Mouse (Mus musculus): Measurements from ENCODE around the gene Emcn. TPM values are rescaled to one million over a fixed set of nuclear protein-coding genes. Genes with fewer than 3 reads are reported as not detected.

The Emcn gene
- polyA plus RNA-seq, 1 experiment from 2014 or later, result 72.9 TPM

DNA sequence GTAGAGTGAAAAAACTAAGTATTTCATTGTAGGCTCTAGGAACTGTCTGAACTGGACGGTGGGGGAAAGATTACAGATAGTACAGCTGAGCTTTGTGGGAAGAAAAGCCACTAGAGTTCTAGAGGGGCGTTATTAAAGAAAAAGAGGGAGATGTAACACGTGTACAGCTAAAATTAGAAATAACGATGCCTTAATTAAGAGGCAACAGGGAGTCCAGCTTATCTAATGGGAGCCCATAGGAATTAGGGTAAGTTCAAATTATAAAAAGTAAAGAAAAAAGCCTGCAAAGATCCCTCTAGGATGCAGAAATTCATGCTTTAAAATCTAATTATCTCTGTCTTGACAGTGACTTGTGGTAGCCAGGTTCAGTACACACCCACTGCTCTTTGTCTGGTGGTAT lies 15.8 kb downstream of the Emcn start:
- Histone ChIP-seq H3K9ac (ENCODE audit: low read depth, low read length) (no peak overlapping the region), H3K27ac (ENCODE audit: low read depth, low read length) (no peak overlapping the region), H3K27me3 (ENCODE audit: control insufficient read depth, insufficient read depth, low read length) (no peaks in the 10 kb centered on the region), H3K4me3 (ENCODE audit: low read depth, low read length) (no peak overlapping the region), H3K4me2 (no peak overlapping the region), H3K4me1 (ENCODE audit: control insufficient read depth, insufficient read depth, low read length) (no peaks in the 10 kb centered on the region), H3K36me3 (ENCODE audit: control insufficient read depth, insufficient read depth, low read length) (no peaks in the 10 kb centered on the region), H3K9me3 (replicated peaks; ENCODE audit: control insufficient read depth, low read length) (no peaks in the 10 kb centered on the region)
- 75% methylated on average over 4 of the region's 4 CpGs for WGBS (ENCODE audit: insufficient replicate concordance)
- ATAC-seq (replicated peaks; ENCODE audit: insufficient number of reproducible peaks, low FRiP score, low TSS enrichment), result no peak

DNA sequence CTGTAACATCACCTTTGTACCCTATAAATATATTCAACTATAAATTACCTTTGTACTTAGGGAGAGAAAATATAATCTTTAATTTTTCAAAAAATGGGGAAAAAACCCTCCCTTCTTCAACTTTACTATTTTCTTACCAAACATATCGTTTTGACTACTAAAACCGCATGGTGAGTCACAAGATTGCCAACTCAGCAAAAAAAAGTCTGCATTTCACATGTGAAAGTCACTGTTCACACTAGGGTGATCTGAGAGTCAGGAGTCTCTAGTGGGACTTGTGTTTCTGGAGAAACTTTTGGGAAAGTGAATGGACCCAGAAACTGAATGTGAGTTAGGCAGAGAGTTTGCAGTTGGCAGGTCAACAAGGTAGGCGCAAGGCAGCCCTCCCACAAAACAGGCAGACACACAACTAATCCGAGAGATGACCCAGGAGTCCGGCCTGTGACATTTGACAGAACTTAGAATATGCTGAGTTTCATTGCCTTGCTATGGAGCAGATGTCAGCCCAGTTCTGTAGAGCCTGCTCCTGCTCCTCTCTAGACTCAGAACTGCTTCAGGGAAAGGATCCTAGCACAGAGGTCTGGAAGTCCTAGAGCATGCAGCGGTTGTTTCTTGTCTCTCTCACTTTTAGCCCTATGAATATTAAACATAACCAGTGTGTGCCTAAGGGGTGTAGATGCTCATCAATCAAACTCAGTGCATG lies 26.4 kb downstream of the Emcn start:
- Histone ChIP-seq H3K4me2 (no peak overlapping the region), H3K4me3 (ENCODE audit: low read depth, low read length) (no peak overlapping the region), H3K27me3 (ENCODE audit: control insufficient read depth, insufficient read depth, low read length) (no peaks in the 10 kb centered on the region), H3K27ac (ENCODE audit: low read depth, low read length) (no peak overlapping the region), H3K9ac (ENCODE audit: low read depth, low read length) (no peak overlapping the region), H3K36me3 (ENCODE audit: control insufficient read depth, insufficient read depth, low read length) (no peaks in the 10 kb centered on the region), H3K9me3 (replicated peaks; ENCODE audit: control insufficient read depth, low read length) (no peaks in the 10 kb centered on the region), H3K4me1 (ENCODE audit: control insufficient read depth, insufficient read depth, low read length) (no peaks in the 10 kb centered on the region)
- ATAC-seq (replicated peaks; ENCODE audit: insufficient number of reproducible peaks, low FRiP score, low TSS enrichment), result no peak
- WGBS (ENCODE audit: insufficient replicate concordance), result 85% methylated on average over 6 of the region's 6 CpGs

GRCm38 (mm10) chr3:137367826-137368325 lies 27.0 kb downstream of the Emcn start:
- no peak overlapping the region for H3K9ac ChIP-seq (ENCODE audit: low read depth, low read length)
- no peak overlapping the region for H3K4me2 ChIP-seq

GRCm38 (mm10) chr3:137372854-137373253 lies 32.0 kb downstream of the Emcn start:
- Histone ChIP-seq H3K9me3 (replicated peaks; ENCODE audit: control insufficient read depth, low read length) (no peaks in the 10 kb centered on the region), H3K4me1 (ENCODE audit: control insufficient read depth, insufficient read depth, low read length) (no peaks in the 10 kb centered on the region), H3K9ac (ENCODE audit: low read depth, low read length) (no peak overlapping the region), H3K4me3 (ENCODE audit: low read depth, low read length) (no peak overlapping the region), H3K36me3 (ENCODE audit: control insufficient read depth, insufficient read depth, low read length) (no peaks in the 10 kb centered on the region), H3K4me2 (no peak overlapping the region), H3K27me3 (ENCODE audit: control insufficient read depth, insufficient read depth, low read length) (no peaks in the 10 kb centered on the region), H3K27ac (ENCODE audit: low read depth, low read length) (no peak overlapping the region)
- ATAC-seq (replicated peaks; ENCODE audit: insufficient number of reproducible peaks, low FRiP score, low TSS enrichment), result no peak
- 75% methylated on average over 4 of the region's 4 CpGs for WGBS (ENCODE audit: insufficient replicate concordance)

More at GRCm38 (mm10) chr3:137367826-137368325, 27.0 kb downstream of the Emcn start:
- ATAC-seq (replicated peaks; ENCODE audit: insufficient number of reproducible peaks, low FRiP score, low TSS enrichment), result no peak
- 73% methylated on average over 3 of the region's 3 CpGs for WGBS (ENCODE audit: insufficient replicate concordance)
- no peak overlapping the region for H3K4me3 ChIP-seq (ENCODE audit: low read depth, low read length)
- no peak overlapping the region for H3K27ac ChIP-seq (ENCODE audit: low read depth, low read length)
- H3K36me3 ChIP-seq (ENCODE audit: control insufficient read depth, insufficient read depth, low read length), result no peaks in the 10 kb centered on the region
- H3K27me3 ChIP-seq (ENCODE audit: control insufficient read depth, insufficient read depth, low read length), result no peaks in the 10 kb centered on the region
- no peaks in the 10 kb centered on the region for H3K9me3 ChIP-seq (replicated peaks; ENCODE audit: control insufficient read depth, low read length)
- no peaks in the 10 kb centered on the region for H3K4me1 ChIP-seq (ENCODE audit: control insufficient read depth, insufficient read depth, low read length)

GRCm38 (mm10) chr3:137382311-137382710 lies 41.4 kb downstream of the Emcn start:
- Histone ChIP-seq H3K36me3 (ENCODE audit: control insufficient read depth, insufficient read depth, low read length) (no peaks in the 10 kb centered on the region), H3K4me3 (ENCODE audit: low read depth, low read length) (no peak overlapping the region), H3K4me2 (no peak overlapping the region), H3K27ac (ENCODE audit: low read depth, low read length) (no peak overlapping the region), H3K9ac (ENCODE audit: low read depth, low read length) (no peak overlapping the region), H3K27me3 (ENCODE audit: control insufficient read depth, insufficient read depth, low read length) (no peaks in the 10 kb centered on the region), H3K4me1 (ENCODE audit: control insufficient read depth, insufficient read depth, low read length) (no peaks in the 10 kb centered on the region), H3K9me3 (replicated peaks; ENCODE audit: control insufficient read depth, low read length) (no peaks in the 10 kb centered on the region)
- ATAC-seq (replicated peaks; ENCODE audit: insufficient number of reproducible peaks, low FRiP score, low TSS enrichment), result no peak
- WGBS (ENCODE audit: insufficient replicate concordance), result 80% methylated on average over 2 of the region's 2 CpGs

- Histone ChIP-seq H3K36me3 (ENCODE audit: control insufficient read depth, insufficient read depth, low read length) (no peaks in the 10 kb centered on the region), H3K4me1 (ENCODE audit: control insufficient read depth, insufficient read depth, low read length) (no peaks in the 10 kb centered on the region), H3K27me3 (ENCODE audit: control insufficient read depth, insufficient read depth, low read length) (no peaks in the 10 kb centered on the region), H3K4me2 (no peak overlapping the region), H3K9ac (ENCODE audit: low read depth, low read length) (no peak overlapping the region), H3K9me3 (replicated peaks; ENCODE audit: control insufficient read depth, low read length) (no peaks in the 10 kb centered on the region), H3K27ac (ENCODE audit: low read depth, low read length) (no peak overlapping the region), H3K4me3 (ENCODE audit: low read depth, low read length) (no peak overlapping the region)
- ATAC-seq (replicated peaks; ENCODE audit: insufficient number of reproducible peaks, low FRiP score, low TSS enrichment), result no peak
- 60% methylated on average over 11 of the region's 11 CpGs for WGBS (ENCODE audit: insufficient replicate concordance)
Observed at GRCm38 (mm10) chr3:137395588-137395987, 54.7 kb downstream of the Emcn start.

DNA sequence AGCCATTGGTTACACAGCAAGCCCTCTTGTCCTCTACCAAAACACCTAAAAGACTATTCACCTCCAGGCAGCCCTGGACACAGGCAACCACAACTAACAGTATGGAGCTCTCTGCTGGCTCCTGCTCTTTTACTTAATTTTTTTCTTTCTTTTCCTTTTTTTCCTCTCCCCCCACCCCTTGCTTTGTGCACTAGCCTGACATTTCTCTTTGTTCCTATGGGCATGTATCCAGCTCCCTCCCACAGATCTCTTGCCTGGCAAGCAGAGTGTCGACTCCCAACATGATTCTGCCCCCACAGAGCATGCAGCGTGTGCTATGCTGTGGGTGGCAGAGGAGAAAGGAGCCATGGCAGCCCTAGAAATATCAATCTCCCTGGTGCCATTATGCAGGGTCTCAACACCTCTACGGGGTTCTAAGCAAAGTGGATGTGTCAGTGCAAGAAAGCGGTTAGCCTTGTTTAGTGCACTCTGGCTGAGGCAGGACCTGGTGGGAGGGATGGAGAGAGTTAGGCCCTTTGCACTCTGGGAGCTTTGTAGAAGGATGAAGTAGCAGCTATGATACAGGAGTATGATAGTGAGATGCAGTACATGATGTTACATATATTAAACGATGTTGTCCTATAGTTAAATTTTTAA lies 74.7 kb downstream of the Emcn start:
- 74% methylated on average over 5 of the region's 5 CpGs for WGBS (ENCODE audit: insufficient replicate concordance)
- Histone ChIP-seq H3K27me3 (ENCODE audit: control insufficient read depth, insufficient read depth, low read length) (no peaks in the 10 kb centered on the region), H3K9ac (ENCODE audit: low read depth, low read length) (no peak overlapping the region), H3K27ac (ENCODE audit: low read depth, low read length) (no peak overlapping the region), H3K9me3 (replicated peaks; ENCODE audit: control insufficient read depth, low read length) (no peaks in the 10 kb centered on the region), H3K4me3 (ENCODE audit: low read depth, low read length) (no peak overlapping the region), H3K36me3 (ENCODE audit: control insufficient read depth, insufficient read depth, low read length) (no peaks in the 10 kb centered on the region), H3K4me1 (ENCODE audit: control insufficient read depth, insufficient read depth, low read length) (no peaks in the 10 kb centered on the region), H3K4me2 (no peak overlapping the region)
- no peak for ATAC-seq (replicated peaks; ENCODE audit: insufficient number of reproducible peaks, low FRiP score, low TSS enrichment)

DNA sequence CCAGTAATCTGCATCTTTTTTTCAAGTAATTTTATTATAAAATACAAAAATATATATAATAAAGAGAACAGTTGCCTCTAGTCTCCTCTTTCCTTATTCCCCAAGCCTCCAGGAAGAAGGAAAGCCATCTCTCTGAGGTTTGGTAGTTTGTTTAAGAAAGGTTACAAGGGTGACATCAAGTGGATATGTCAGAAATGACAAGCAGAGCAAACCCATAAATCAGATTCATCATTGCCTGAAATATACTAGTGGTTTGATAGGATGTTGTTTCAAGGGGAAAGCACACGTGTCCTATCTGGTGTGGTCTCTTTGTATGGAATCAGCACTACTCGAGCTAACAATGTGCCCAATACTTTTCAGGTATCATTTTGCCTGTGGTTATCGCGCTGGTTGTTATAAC lies 77.8 kb downstream of the Emcn start:
- Histone ChIP-seq H3K4me3 (ENCODE audit: low read depth, low read length) (no peak overlapping the region), H3K27ac (ENCODE audit: low read depth, low read length) (no peak overlapping the region), H3K27me3 (ENCODE audit: control insufficient read depth, insufficient read depth, low read length) (no peaks in the 10 kb centered on the region), H3K9me3 (replicated peaks; ENCODE audit: control insufficient read depth, low read length) (no peaks in the 10 kb centered on the region), H3K36me3 (ENCODE audit: control insufficient read depth, insufficient read depth, low read length) (no peaks in the 10 kb centered on the region), H3K4me2 (no peak overlapping the region), H3K9ac (ENCODE audit: low read depth, low read length) (no peak overlapping the region), H3K4me1 (ENCODE audit: control insufficient read depth, insufficient read depth, low read length) (no peaks in the 10 kb centered on the region)
- no peak for ATAC-seq (replicated peaks; ENCODE audit: insufficient number of reproducible peaks, low FRiP score, low TSS enrichment)
- 52% methylated on average over 4 of the region's 4 CpGs for WGBS (ENCODE audit: insufficient replicate concordance)

DNA sequence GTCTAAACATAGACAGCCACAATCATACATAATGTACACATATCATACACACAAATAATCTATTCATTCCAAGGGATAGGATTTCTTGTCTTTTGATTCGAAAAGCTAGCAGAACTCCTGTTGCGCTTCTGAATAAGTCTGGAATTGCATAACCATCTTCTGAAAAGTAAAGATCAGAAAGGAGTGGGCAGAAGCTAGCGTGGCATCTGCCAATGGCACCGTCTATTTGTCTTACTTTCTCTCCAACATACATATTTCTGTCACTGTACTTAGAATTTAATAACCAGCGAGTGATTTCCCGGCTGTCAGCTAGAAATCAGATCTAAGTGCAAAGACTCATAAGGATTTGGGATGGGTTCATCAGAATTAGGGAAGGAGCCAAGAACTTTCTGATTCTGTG lies 88.6 kb downstream of the Emcn start:
- H3K4me2 ChIP-seq, result no peak overlapping the region
- no peak for ATAC-seq (replicated peaks; ENCODE audit: insufficient number of reproducible peaks, low FRiP score, low TSS enrichment)
- 88% methylated on average over 6 of the region's 6 CpGs for WGBS (ENCODE audit: insufficient replicate concordance)

More for the DNA sequence above, 88.6 kb downstream of the Emcn start:
- Histone ChIP-seq H3K4me1 (ENCODE audit: control insufficient read depth, insufficient read depth, low read length) (no peaks in the 10 kb centered on the region), H3K4me3 (ENCODE audit: low read depth, low read length) (no peak overlapping the region), H3K27ac (ENCODE audit: low read depth, low read length) (no peak overlapping the region), H3K9ac (ENCODE audit: low read depth, low read length) (no peak overlapping the region), H3K27me3 (ENCODE audit: control insufficient read depth, insufficient read depth, low read length) (no peaks in the 10 kb centered on the region), H3K36me3 (ENCODE audit: control insufficient read depth, insufficient read depth, low read length) (no peaks in the 10 kb centered on the region), H3K9me3 (replicated peaks; ENCODE audit: control insufficient read depth, low read length) (no peaks in the 10 kb centered on the region)
